Mouse (Mus musculus) ES-E14 (cell line): Measurements from ENCODE around the gene Taf4.

Experiments
- CHD2 ChIP-seq: IDR thresholded peaks from 2 replicates; pipeline ENCODE4 v1.6.1; 2014; ENCODE audit warnings: mild to moderate bottlenecking, low read depth, low read length, inconsistent platforms
- HCFC1 ChIP-seq: IDR thresholded peaks from 2 replicates; pipeline ENCODE4 v1.6.1; 2012; ENCODE audit warnings: low read length, inconsistent platforms, borderline replicate concordance; ENCODE audit not compliant: insufficient read depth
- MAFK ChIP-seq: IDR thresholded peaks from 2 replicates; pipeline ENCODE4 v1.6.1; 2014; ENCODE audit warnings: mild to moderate bottlenecking, low read depth, low read length, inconsistent platforms; ENCODE audit not compliant: insufficient read depth
- ZC3H11A ChIP-seq: IDR thresholded peaks from 2 replicates; pipeline ENCODE4 v1.6.1; 2012; ENCODE audit warnings: low read depth, mild to moderate bottlenecking, inconsistent platforms, low read length, borderline replicate concordance
- ZNF384 ChIP-seq: IDR thresholded peaks from 2 replicates; pipeline ENCODE4 v1.6.1; 2012; ENCODE audit warnings: low read depth, low read length, inconsistent platforms

DNA sequence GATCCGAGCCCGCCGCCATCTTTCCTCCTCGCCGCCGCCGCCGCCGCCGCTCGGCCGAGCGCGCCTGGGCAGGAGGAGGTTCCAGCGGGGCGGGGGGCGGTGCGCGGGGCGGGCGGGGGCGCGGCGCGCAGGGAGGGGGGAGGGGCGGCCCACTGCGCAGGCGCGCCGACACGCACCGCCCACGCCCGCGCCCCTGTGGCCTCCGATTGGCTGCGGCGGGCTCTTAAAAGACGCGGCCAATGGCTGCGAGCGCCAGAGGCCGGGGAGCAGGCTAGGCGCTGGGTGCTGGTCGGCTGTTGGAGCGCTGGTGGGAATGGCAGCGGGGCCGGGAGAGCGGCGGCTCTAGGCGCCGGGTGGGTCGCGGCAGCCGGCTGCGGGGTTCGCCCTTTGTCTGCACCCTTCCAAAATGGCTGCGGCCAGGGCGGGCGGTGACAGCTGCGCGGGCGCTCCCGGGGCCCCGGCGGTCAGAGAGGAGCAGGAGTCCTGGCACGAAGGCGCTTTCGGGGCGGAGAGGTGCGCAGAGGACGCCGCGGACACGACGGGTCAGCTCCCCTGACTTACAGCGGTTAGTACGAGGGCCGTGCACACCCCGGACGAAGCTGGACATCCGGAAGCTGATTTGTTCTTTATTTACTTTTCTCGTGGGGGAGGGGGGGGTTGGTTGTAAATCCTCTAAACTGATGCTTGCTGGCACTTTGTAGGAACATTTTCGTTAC lies at the start of gene Taf4:
- TF ChIP-seq HCFC1 (peak; percentile 67), MAFK (no peak), ZNF384 (no peak), CHD2 (no peak), ZC3H11A (no peak)
